Mouse (Mus musculus) spleen, embryonic (tissue): ENCODE results near the gene Ccdc85c.

Experiments
- CTCF ChIA-PET: fragments of 350-600 bp; sonication (Branson Sonifier 250); formaldehyde crosslinking; loops from one replicate; lab custom pipeline; 2022; lab: Charles Lee

The Ccdc85c gene

GRCm38 (mm10) chr12:108178331-108179245, 96.6 kb downstream of the Ccdc85c start:
- CTCF ChIA-PET: no interaction called here

DNA sequence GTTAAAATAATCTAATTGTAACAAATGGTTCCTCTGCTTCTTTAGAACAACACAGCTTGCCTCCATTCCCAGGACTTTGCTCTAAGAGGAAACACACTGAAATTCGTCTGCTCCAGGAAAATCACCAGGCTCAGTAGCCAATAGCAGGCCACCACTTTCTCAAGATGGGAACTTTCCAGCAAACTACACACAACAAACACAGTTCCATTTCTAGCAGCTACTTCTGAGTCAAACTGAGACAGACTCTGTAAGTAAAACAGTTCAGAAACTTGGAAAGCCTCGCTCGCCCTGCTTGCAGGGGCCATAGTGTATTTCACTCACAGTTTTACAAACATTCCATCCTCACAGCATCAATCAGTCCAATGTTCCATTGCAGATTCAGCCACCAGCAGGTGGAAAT, 98.9 kb downstream of the Ccdc85c start:
- CTCF ChIA-PET: no interaction called here

- CTCF ChIA-PET: interaction anchor here (0.7 kb wide), 1 partner anchor 777 kb away, joined by 3 read pairs; no protein-coding TSS in a partner anchor
Observed at GRCm38 (mm10) chr12:108174606-108175505, 100.4 kb downstream of the Ccdc85c start.

GRCm38 (mm10) chr12:108172639-108173038, 102.6 kb downstream of the Ccdc85c start:
- CTCF ChIA-PET: no interaction called here

GRCm38 (mm10) chr12:108171336-108171735, 103.9 kb downstream of the Ccdc85c start:
- CTCF ChIA-PET: no interaction called here

DNA sequence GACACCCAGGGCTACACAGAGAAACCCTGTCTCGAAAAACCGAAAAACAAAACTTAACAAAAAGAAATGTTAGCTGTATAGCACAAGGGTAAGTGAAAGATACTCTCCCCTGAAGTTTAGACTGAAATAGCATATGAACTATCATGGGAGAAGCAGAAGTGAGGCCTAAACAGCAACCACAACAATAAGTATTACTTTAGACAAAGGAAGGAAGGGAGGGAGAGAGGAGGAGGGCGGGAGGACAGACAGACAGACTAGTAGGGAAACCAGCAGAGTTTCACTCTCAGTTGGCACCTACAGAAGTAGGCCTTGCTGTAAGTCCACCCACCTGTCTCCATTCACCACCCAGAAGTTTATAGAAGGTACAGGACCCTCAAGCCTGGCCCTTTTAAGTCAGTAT, 104.8 kb downstream of the Ccdc85c start:
- CTCF ChIA-PET: no interaction called here

GRCm38 (mm10) chr12:108168909-108169308, 106.3 kb downstream of the Ccdc85c start:
- CTCF ChIA-PET: no interaction called here

DNA sequence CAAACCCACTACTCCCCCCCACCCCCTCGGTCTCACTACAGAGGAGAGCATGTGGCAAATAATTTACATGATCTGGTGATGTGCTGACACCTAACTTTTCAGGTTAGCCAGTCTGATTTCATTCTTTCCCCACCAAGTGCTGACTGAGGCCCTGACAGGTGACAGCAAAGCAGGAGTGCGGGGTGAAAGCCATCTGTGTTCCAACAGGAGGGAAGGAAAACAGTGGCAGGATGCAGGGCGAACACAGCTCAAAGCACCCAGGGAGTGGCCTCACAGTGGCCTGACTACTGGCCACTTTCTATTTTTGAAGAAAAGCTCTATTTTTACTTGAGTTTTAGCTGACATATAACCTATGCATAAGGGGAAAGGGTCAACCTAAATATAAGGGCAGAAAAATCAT, 111.5 kb downstream of the Ccdc85c start:
- CTCF ChIA-PET: no interaction called here

DNA sequence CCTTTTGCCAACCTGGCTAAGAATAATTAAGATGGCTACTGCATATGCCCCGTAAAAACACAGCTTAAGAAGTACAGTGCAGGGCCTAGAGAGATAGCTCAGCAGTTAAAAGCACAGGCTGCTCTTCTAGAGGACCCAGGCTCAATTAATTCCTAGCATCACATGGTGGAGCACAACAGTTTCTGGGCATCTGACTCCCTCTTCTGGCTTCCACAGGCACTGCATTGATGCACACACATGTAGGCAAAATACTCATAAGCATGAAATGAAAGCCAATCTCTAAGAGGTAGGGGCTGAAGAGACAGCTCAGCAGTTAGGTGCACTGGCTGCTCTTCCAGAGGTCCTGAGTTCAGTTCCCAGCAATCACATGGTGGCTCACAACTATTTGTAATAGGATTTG, 113.2 kb downstream of the Ccdc85c start:
- CTCF ChIA-PET: no interaction called here

GRCm38 (mm10) chr12:108159863-108160262, 115.4 kb downstream of the Ccdc85c start:
- CTCF ChIA-PET: no interaction called here
